Mouse (Mus musculus) olfactory bulb, adult 2 months (tissue): Measurements from ENCODE around the gene Pald1. TPM values are rescaled to one million over a fixed set of nuclear protein-coding genes. Genes with fewer than 3 reads are reported as not detected.

Experiments
- H3K27ac ChIP-seq: fragments of 200-500 bp; 2 replicates; pipeline ENCODE4 v1.5.1; 2012; ENCODE audit warnings: low read depth, low read length; ENCODE audit not compliant: insufficient read depth
- H3K4me1 ChIP-seq: fragments of 200-500 bp; 2 replicates; pipeline ENCODE4 v1.6.1; 2012; ENCODE audit warnings: low read length; ENCODE audit not compliant: control insufficient read depth, insufficient read depth
- H3K4me3 ChIP-seq: fragments of 200-500 bp; 2 replicates; pipeline ENCODE4 v1.5.1; 2012; ENCODE audit warnings: mild to moderate bottlenecking, low read depth, low read length, moderate library complexity; ENCODE audit not compliant: insufficient read depth
- CTCF ChIP-seq: fragments of 200-500 bp; IDR thresholded peaks from 2 replicates; pipeline ENCODE4 v1.5.1; 2012; ENCODE audit warnings: low read depth, mild to moderate bottlenecking, low read length, moderate library complexity; ENCODE audit not compliant: insufficient read depth
- POLR2A ChIP-seq: fragments of 200-500 bp; IDR thresholded peaks from 2 replicates; pipeline ENCODE4 v1.6.1; 2012; ENCODE audit warnings: mild to moderate bottlenecking, low read depth, low read length, moderate library complexity; ENCODE audit not compliant: insufficient read depth
- WGBS: fragments of 180-500 bp; shearing (Covaris S2); methylation state at CpG from one replicate; pipeline ENCODE4 v1.1.7; 2018; 5-methylcytosine and 5-hydroxymethylcytosine counted together
- polyA plus RNA-seq: library from polyadenylated mRNA; stranded (reverse); fragments of >200 nt; gene quantifications from 2 replicates; pipeline ENCODE4 v1.2.4, GENCODE M21; 2012; ENCODE audit warnings: low replicate concordance; ENCODE audit not compliant: missing spikeins, insufficient read depth, insufficient read length

The Pald1 gene
- polyA plus RNA-seq, 1 experiment = not detected

- Histone ChIP-seq H3K27ac (no peak overlapping the region), H3K4me1 (peaks cover 15% of the 10 kb centered on the region), H3K4me3 (no peak overlapping the region)
- 68% methylated on average over 7 of the region's 7 CpGs for WGBS
- TF ChIP-seq POLR2A (no peak), CTCF (no peak)
These were observed 109.5 kb downstream of the Pald1 start for GRCm38 (mm10) chr10:61273844-61274215.

- H3K4me1 ChIP-seq = peaks cover 15% of the 10 kb centered on the region
- TF ChIP-seq POLR2A (no peak), CTCF (no peak)
- peak within 1 kb of the TSS; percentile 41 for H3K4me3 ChIP-seq
- 1% methylated on average over 63 of the region's 75 CpGs for WGBS
- H3K27ac ChIP-seq = no peak within 1 kb of the TSS
These were observed 110.1 kb downstream of the Pald1 start, which contains the start of gene Adamts14 for GRCm38 (mm10) chr10:61273081-61273843. Gene Adamts14, minus strand, starts transcription at chr10:61273438.

- 75% methylated on average over 5 of the region's 5 CpGs for WGBS
- H3K4me3 ChIP-seq = peak overlapping the region; percentile 41; the same call in 1 of the 2 replicates
- no peak overlapping the region for H3K27ac ChIP-seq
- peaks cover 15% of the 10 kb centered on the region for H3K4me1 ChIP-seq
- TF ChIP-seq POLR2A = no peak
These were observed 110.7 kb downstream of the Pald1 start for GRCm38 (mm10) chr10:61272631-61273030.

GRCm38 (mm10) chr10:61272089-61272626, 111.2 kb downstream of the Pald1 start:
- TF ChIP-seq POLR2A (no peak), CTCF (no peak)
- H3K27ac ChIP-seq = no peak overlapping the region
- H3K4me1 ChIP-seq = peaks cover 15% of the 10 kb centered on the region
- 74% methylated on average over 8 of the region's 8 CpGs for WGBS
- H3K4me3 ChIP-seq = no peak overlapping the region

Other genes with a start within 250 kb of the Pald1 start
- not detected in 2 replicates for gene Sgpl1, start 235.8 kb downstream of the Pald1 start, polyA plus RNA-seq
- gene Tbata, start 211.6 kb downstream of the Pald1 start, polyA plus RNA-seq = not detected in 2 replicates
- gene Adamts14, start 110.1 kb downstream of the Pald1 start, polyA plus RNA-seq = not detected in 2 replicates
- not detected in 2 replicates for gene Prf1, start 85.7 kb downstream of the Pald1 start, polyA plus RNA-seq
- not detected in 2 replicates for gene Nodal, start 34.4 kb upstream of the Pald1 start, polyA plus RNA-seq
- 105 TPM in 1 of 2 replicates, not detected in the other for gene Eif4ebp2, start 69.1 kb upstream of the Pald1 start, polyA plus RNA-seq
- not detected in 2 replicates for gene Lrrc20, start 92.3 kb upstream of the Pald1 start, polyA plus RNA-seq
- 173,703 TPM in 1 of 2 replicates, not detected in the other for gene Npffr1, start 212.0 kb upstream of the Pald1 start, polyA plus RNA-seq